Mouse (Mus musculus) ES-E14 (cell line): ENCODE data around the gene Lyl1. TPM values are rescaled to one million over a fixed set of nuclear protein-coding genes. Genes with fewer than 3 reads are reported as not detected.
A peak's percentile ranks its signal among the peaks of the same experiment; 100 is the strongest.

ENCODE experiments used
- DNase-seq: peaks from one replicate; pipeline ENCODE4 v3.0.0-alpha.2; 2013; ENCODE audit warnings: low read depth, low spot score
- H3K27ac ChIP-seq: 2 replicates; pipeline ENCODE4 v1.5.1; 2012; ENCODE audit warnings: low read depth, mild to moderate bottlenecking, low read length, moderate library complexity, mixed read lengths; ENCODE audit not compliant: poor library complexity, insufficient read depth, severe bottlenecking
- H3K36me3 ChIP-seq: 2 replicates; pipeline ENCODE4 v1.6.1; 2012; ENCODE audit warnings: mild to moderate bottlenecking, low read length, moderate library complexity, mixed read lengths; ENCODE audit not compliant: control insufficient read depth, poor library complexity, insufficient read depth, severe bottlenecking
- H3K4me1 ChIP-seq, 2 experiments: fragments of 150-350 bp in 1 of 2; sonication (generic) in 1 of 2; 2 replicates each; pipeline ENCODE4 v1.6.1; 2012; ENCODE audit warnings: low read length in 2 of 2, mild to moderate bottlenecking in 1 of 2, mixed read lengths in 1 of 2; ENCODE audit not compliant: control insufficient read depth in 2 of 2, insufficient read depth in 2 of 2, poor library complexity in 1 of 2
- H3K4me3 ChIP-seq, 2 experiments: fragments of 150-350 bp in 1 of 2; sonication (generic) in 1 of 2; 2 replicates each; pipeline ENCODE4 v1.5.1; 2012; ENCODE audit warnings: low read length in 2 of 2, low read depth in 1 of 2, mild to moderate bottlenecking in 1 of 2, mixed read lengths in 1 of 2; ENCODE audit not compliant: insufficient read depth in 1 of 2, poor library complexity in 1 of 2, severe bottlenecking in 1 of 2
- H3K9ac ChIP-seq: 2 replicates; pipeline ENCODE4 v1.6.1; 2012; ENCODE audit warnings: low read depth, mild to moderate bottlenecking, low read length, mixed read lengths; ENCODE audit not compliant: poor library complexity, insufficient read depth, severe bottlenecking
- H3K9me3 ChIP-seq: fragments of 150-350 bp; sonication (generic); 2 replicates; pipeline ENCODE4 v1.6.1; 2012; ENCODE audit warnings: low read depth, mild to moderate bottlenecking, low read length; ENCODE audit not compliant: control insufficient read depth, insufficient read depth
- CHD2 ChIP-seq: IDR thresholded peaks from 2 replicates; pipeline ENCODE4 v1.6.1; 2014; ENCODE audit warnings: mild to moderate bottlenecking, low read depth, low read length, inconsistent platforms
- HCFC1 ChIP-seq: IDR thresholded peaks from 2 replicates; pipeline ENCODE4 v1.6.1; 2012; ENCODE audit warnings: low read length, inconsistent platforms, borderline replicate concordance; ENCODE audit not compliant: insufficient read depth
- MAFK ChIP-seq: IDR thresholded peaks from 2 replicates; pipeline ENCODE4 v1.6.1; 2014; ENCODE audit warnings: mild to moderate bottlenecking, low read depth, low read length, inconsistent platforms; ENCODE audit not compliant: insufficient read depth
- ZC3H11A ChIP-seq: IDR thresholded peaks from 2 replicates; pipeline ENCODE4 v1.6.1; 2012; ENCODE audit warnings: low read depth, mild to moderate bottlenecking, inconsistent platforms, low read length, borderline replicate concordance
- ZNF384 ChIP-seq: IDR thresholded peaks from 2 replicates; pipeline ENCODE4 v1.6.1; 2012; ENCODE audit warnings: low read depth, low read length, inconsistent platforms
- in situ Hi-C, 2 experiments: fragments of 600-800 bp; cut with MboI; formaldehyde crosslinking; loops; one replicate each; pipeline ENCODE4 v1.15.1; 2025; ENCODE audit warnings: low sequenced_read_pairs in 2 of 2, inconsistent platforms in 1 of 2; ENCODE audit not compliant: unreplicated experiment in 2 of 2
- total RNA-seq: library from RNA; depleted of rRNA; stranded (reverse); fragments of 300-350 nt; gene quantifications from 2 replicates; pipeline ENCODE4 v1.2.3, GENCODE M21; 2012

Gene Lyl1
- total RNA-seq, 1 experiment, result 0.49 TPM

GRCm38 (mm10) chr8:84703466-84704249 is 2.4 kb downstream of the Lyl1 start:
- no peak for DNase-seq
- H3K9ac ChIP-seq, result peak overlapping the region; percentile 59; the same call in 1 of the 2 replicates
- no peaks in the 10 kb centered on the region for H3K9me3 ChIP-seq
- TF ChIP-seq ZNF384 (no peak), CHD2 (no peak), HCFC1 (no peak), ZC3H11A (no peak), MAFK (no peak)
- H3K27ac ChIP-seq, result no peak overlapping the region
- in situ Hi-C loops, result loop anchor here in 1 of 2 experiments (10.0 kb wide), 2 partner anchors 71 to 111 kb away; no protein-coding TSS in a partner anchor
- H3K4me1 ChIP-seq, result peaks cover 2 to 42% of the 10 kb centered on the region in 2 experiments; a peak in 2 of 4 replicates
- H3K4me3 ChIP-seq, result peak overlapping the region; percentile 24 to 66; a peak in 3 of 4 replicates
- peaks cover 12% of the 10 kb centered on the region for H3K36me3 ChIP-seq

- Histone ChIP-seq H3K4me1 (peaks cover 2 to 44% of the 10 kb centered on the region in 2 experiments; a peak in 2 of 4 replicates), H3K9ac (no peak overlapping the region), H3K36me3 (peaks cover 6% of the 10 kb centered on the region), H3K4me3 (peak overlapping the region; percentile 37 to 66; a peak in 3 of 4 replicates), H3K27ac (no peak overlapping the region), H3K9me3 (no peaks in the 10 kb centered on the region)
- no peak for TF ChIP-seq ZNF384
- no peak for TF ChIP-seq HCFC1
- no peak for TF ChIP-seq ZC3H11A
- TF ChIP-seq CHD2, result no peak
- no peak for TF ChIP-seq MAFK
- DNase-seq, result peak; percentile 93
- in situ Hi-C loops, result loop anchor here in 1 of 2 experiments (10.0 kb wide), 2 partner anchors 70 to 110 kb away; no protein-coding TSS in a partner anchor
Observed at GRCm38 (mm10) chr8:84704356-84704755, 3.1 kb downstream of the Lyl1 start.

- no peak for DNase-seq
- Histone ChIP-seq H3K36me3 (peaks cover under 1% of the 10 kb centered on the region; the same call in 1 of the 2 replicates), H3K9me3 (no peaks in the 10 kb centered on the region), H3K9ac (peak overlapping the region; percentile 10; the same call in 1 of the 2 replicates), H3K27ac (no peak overlapping the region), H3K4me3 (peak overlapping the region; percentile 37 to 54), H3K4me1 (peaks cover 0 to 41% of the 10 kb centered on the region in 2 experiments; a peak in 2 of 4 replicates)
- TF ChIP-seq ZNF384 (no peak), MAFK (no peak), ZC3H11A (no peak), HCFC1 (no peak), CHD2 (no peak)
- in situ Hi-C loops, result loop anchor here in 1 of 2 experiments (10.0 kb wide), 2 partner anchors 70 to 110 kb away; no protein-coding TSS in a partner anchor
Observed at GRCm38 (mm10) chr8:84704867-84705831, 3.9 kb downstream of the Lyl1 start.

GRCm38 (mm10) chr8:84705960-84706359 is 4.7 kb downstream of the Lyl1 start:
- Histone ChIP-seq H3K4me1 (peaks cover 0 to 39% of the 10 kb centered on the region in 2 experiments; a peak in 2 of 4 replicates), H3K27ac (no peak overlapping the region), H3K4me3 (peak overlapping the region in 1 of 2 experiments; percentile 54; a peak in 2 of 4 replicates), H3K36me3 (no peaks in the 10 kb centered on the region), H3K9me3 (no peaks in the 10 kb centered on the region), H3K9ac (no peak overlapping the region)
- TF ChIP-seq MAFK, result no peak
- TF ChIP-seq ZC3H11A, result no peak
- TF ChIP-seq HCFC1, result no peak
- no peak for TF ChIP-seq ZNF384
- no peak for TF ChIP-seq CHD2
- in situ Hi-C loops, result loop anchor here in 1 of 2 experiments (10.0 kb wide), 2 partner anchors 69 to 109 kb away; no protein-coding TSS in a partner anchor
- no peak for DNase-seq
